Mouse (Mus musculus) hindbrain, embryonic 15.5 days (tissue): ENCODE measurements around the gene Setx. TPM values are rescaled to one million over a fixed set of nuclear protein-coding genes. Genes with fewer than 3 reads are reported as not detected.

ENCODE experiments used
- ATAC-seq: fragments of 200-750 bp; cut with Nextera tagmentation; 2 replicates; pipeline ENCODE4 v1.8.0; 2017; ENCODE audit warnings: low read depth, moderate number of reproducible peaks, moderate TSS enrichment; ENCODE audit not compliant: low FRiP score
- H3K27ac ChIP-seq: fragments of 300-500 bp; sonication (generic); replicated peaks from 2 replicates; pipeline ENCODE4 v1.5.1; 2015; ENCODE audit warnings: mild to moderate bottlenecking, inconsistent platforms
- H3K27me3 ChIP-seq: fragments of 300-500 bp; sonication (generic); 2 replicates; pipeline ENCODE4 v1.6.1; 2015; ENCODE audit warnings: control low read depth, inconsistent platforms
- H3K36me3 ChIP-seq: fragments of 300-500 bp; sonication (generic); 2 replicates; pipeline ENCODE4 v1.6.1; 2015; ENCODE audit warnings: control low read depth, inconsistent platforms
- H3K4me1 ChIP-seq: fragments of 300-500 bp; sonication (generic); replicated peaks from 2 replicates; pipeline ENCODE4 v1.6.1; 2015; ENCODE audit warnings: control low read depth, inconsistent platforms
- H3K4me2 ChIP-seq: fragments of 300-500 bp; sonication (generic); 2 replicates; pipeline ENCODE4 v1.6.1; 2015; ENCODE audit warnings: moderate library complexity, mild to moderate bottlenecking, inconsistent platforms
- H3K4me3 ChIP-seq: fragments of 300-500 bp; sonication (generic); 2 replicates; pipeline ENCODE4 v1.5.1; 2015; ENCODE audit warnings: mild to moderate bottlenecking, inconsistent platforms
- H3K9ac ChIP-seq: fragments of 300-500 bp; sonication (generic); 2 replicates; pipeline ENCODE4 v1.6.1; 2015; ENCODE audit warnings: inconsistent platforms
- H3K9me3 ChIP-seq: fragments of 300-500 bp; sonication (generic); 2 replicates; pipeline ENCODE4 v1.6.1; 2016; ENCODE audit warnings: control low read depth, inconsistent platforms
- WGBS: fragments of 180-500 bp; shearing (Covaris S2); methylation state at CpG from one replicate; pipeline ENCODE4 v1.1.7; 2015; 5-methylcytosine and 5-hydroxymethylcytosine counted together
- polyA plus RNA-seq: library from polyadenylated mRNA; unstranded; fragments of >200 nt; fragmentation: Nextera tagmentation; extraction: Ambion mirVana; gene quantifications from 2 replicates; pipeline ENCODE4 v1.2.1, GENCODE M21; 2015

Setx gene
- polyA plus RNA-seq, 1 experiment from 2014 or later: 9.2 TPM

DNA sequence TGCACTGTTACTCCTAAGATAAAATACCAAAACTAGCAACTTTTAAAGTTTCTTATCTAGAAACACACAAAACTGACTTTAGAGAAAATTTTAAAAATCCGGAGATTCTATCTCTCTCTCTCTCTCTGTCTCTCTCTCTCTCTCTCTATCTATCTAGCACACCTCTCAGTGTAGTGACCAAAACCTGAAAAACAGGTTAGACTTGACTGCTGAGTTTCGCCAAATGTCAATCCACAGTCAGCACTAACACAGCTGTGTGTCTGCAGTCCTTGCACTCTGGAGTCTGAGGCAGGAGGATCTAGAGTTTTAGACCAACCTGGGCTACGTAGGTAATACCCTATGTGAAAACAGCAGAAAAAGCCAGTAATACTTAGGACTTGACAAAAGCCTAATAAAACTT, 50.9 kb downstream of the Setx start:
- Histone ChIP-seq H3K27ac (no peak overlapping the region), H3K27me3 (no peaks in the 10 kb centered on the region), H3K9ac (no peak overlapping the region), H3K4me3 (no peak overlapping the region), H3K36me3 (peaks cover 76% of the 10 kb centered on the region), H3K4me1 (no peaks in the 10 kb centered on the region), H3K4me2 (no peak overlapping the region), H3K9me3 (no peaks in the 10 kb centered on the region)
- no peak for ATAC-seq
- WGBS: 97% methylated on average over 3 of the region's 3 CpGs

- H3K36me3 ChIP-seq: peaks cover 57% of the 10 kb centered on the region
- H3K4me1 ChIP-seq: no peaks in the 10 kb centered on the region
- H3K27ac ChIP-seq: no peak overlapping the region
- H3K4me3 ChIP-seq: no peak overlapping the region
- 88% methylated on average over 4 of the region's 4 CpGs for WGBS
- H3K9me3 ChIP-seq: no peaks in the 10 kb centered on the region
- no peak overlapping the region for H3K4me2 ChIP-seq
- no peak for ATAC-seq
- no peaks in the 10 kb centered on the region for H3K27me3 ChIP-seq
- no peak overlapping the region for H3K9ac ChIP-seq
Measured at GRCm38 (mm10) chr2:29179810-29180209, 55.8 kb downstream of the Setx start.

DNA sequence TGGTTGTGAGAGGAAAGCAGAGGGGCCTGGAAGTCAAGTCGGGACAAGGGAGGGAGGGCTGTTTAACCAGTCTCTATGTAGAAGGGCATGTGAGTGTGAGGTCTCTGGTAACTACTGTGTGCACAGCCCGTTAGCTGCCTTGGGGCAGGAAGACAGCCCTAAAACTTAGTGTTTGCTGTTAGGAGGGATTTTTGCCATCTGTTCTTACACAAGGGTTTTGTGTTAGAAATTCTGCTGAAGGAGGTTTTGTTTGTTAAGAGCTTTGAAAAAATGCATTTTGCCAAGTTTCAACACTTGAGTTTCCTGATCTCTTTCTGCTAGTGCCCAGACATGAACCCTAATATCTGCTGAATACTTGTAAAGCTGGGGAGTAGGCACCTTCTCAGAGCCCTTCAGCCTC, 57.1 kb downstream of the Setx start:
- WGBS: 91% methylated on average over 2 of the region's 2 CpGs

GRCm38 (mm10) chr2:29183266-29183924, 59.4 kb downstream of the Setx start:
- no peak overlapping the region for H3K9ac ChIP-seq
- H3K4me3 ChIP-seq: no peak overlapping the region
- H3K27me3 ChIP-seq: no peaks in the 10 kb centered on the region
- H3K36me3 ChIP-seq: peaks cover 30% of the 10 kb centered on the region
- 78% methylated on average over 6 of the region's 6 CpGs for WGBS
- H3K9me3 ChIP-seq: no peaks in the 10 kb centered on the region
- no peaks in the 10 kb centered on the region for H3K4me1 ChIP-seq
- H3K27ac ChIP-seq: no peak overlapping the region
- no peak overlapping the region for H3K4me2 ChIP-seq
- no peak for ATAC-seq

More for the DNA sequence above, 57.1 kb downstream of the Setx start:
- no peak for ATAC-seq
- H3K4me1 ChIP-seq: no peaks in the 10 kb centered on the region
- H3K27ac ChIP-seq: no peak overlapping the region
- no peak overlapping the region for H3K4me2 ChIP-seq
- H3K9ac ChIP-seq: no peak overlapping the region
- peaks cover 47% of the 10 kb centered on the region for H3K36me3 ChIP-seq
- no peak overlapping the region for H3K4me3 ChIP-seq
- no peaks in the 10 kb centered on the region for H3K9me3 ChIP-seq
- no peaks in the 10 kb centered on the region for H3K27me3 ChIP-seq

- H3K4me3 ChIP-seq: no peak overlapping the region
- no peak overlapping the region for H3K27ac ChIP-seq
- ATAC-seq: no peak
- 33% methylated on average over 6 of the region's 6 CpGs for WGBS
- no peaks in the 10 kb centered on the region for H3K9me3 ChIP-seq
- no peaks in the 10 kb centered on the region for H3K27me3 ChIP-seq
- H3K36me3 ChIP-seq: peaks cover 7% of the 10 kb centered on the region; the same call in 1 of the 2 replicates
- H3K9ac ChIP-seq: no peak overlapping the region
- H3K4me2 ChIP-seq: no peak overlapping the region
- peaks cover under 1% of the 10 kb centered on the region; the same call in 1 of the 2 replicates for H3K4me1 ChIP-seq
Measured at GRCm38 (mm10) chr2:29186209-29186608, 62.2 kb downstream of the Setx start.

DNA sequence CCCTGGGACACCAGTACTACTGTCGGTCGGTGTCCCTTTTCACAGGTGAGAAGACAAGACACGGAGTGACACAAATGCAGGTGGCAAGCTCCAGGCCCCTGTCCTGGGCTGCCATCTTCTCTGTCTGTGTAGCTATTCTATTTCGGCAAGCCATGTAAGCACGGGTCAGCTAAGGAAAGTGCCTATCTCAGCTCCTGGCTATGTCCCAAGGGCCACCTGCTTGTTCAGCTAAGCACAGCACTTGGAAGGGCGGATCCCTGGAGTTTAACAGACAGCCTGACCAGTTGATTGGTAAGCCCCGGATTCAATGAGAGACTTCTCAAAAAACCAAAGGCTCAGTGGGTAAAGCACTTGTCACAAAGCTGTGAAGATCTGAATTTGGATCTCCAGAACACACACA, 66.4 kb downstream of the Setx start:
- WGBS: 81% methylated on average over 7 of the region's 7 CpGs
- Histone ChIP-seq H3K36me3 (no peaks in the 10 kb centered on the region), H3K4me2 (no peak overlapping the region), H3K9ac (no peak overlapping the region), H3K4me3 (no peak overlapping the region), H3K4me1 (peaks cover 26% of the 10 kb centered on the region), H3K27ac (no peak overlapping the region), H3K27me3 (no peaks in the 10 kb centered on the region), H3K9me3 (no peaks in the 10 kb centered on the region)
- no peak for ATAC-seq

DNA sequence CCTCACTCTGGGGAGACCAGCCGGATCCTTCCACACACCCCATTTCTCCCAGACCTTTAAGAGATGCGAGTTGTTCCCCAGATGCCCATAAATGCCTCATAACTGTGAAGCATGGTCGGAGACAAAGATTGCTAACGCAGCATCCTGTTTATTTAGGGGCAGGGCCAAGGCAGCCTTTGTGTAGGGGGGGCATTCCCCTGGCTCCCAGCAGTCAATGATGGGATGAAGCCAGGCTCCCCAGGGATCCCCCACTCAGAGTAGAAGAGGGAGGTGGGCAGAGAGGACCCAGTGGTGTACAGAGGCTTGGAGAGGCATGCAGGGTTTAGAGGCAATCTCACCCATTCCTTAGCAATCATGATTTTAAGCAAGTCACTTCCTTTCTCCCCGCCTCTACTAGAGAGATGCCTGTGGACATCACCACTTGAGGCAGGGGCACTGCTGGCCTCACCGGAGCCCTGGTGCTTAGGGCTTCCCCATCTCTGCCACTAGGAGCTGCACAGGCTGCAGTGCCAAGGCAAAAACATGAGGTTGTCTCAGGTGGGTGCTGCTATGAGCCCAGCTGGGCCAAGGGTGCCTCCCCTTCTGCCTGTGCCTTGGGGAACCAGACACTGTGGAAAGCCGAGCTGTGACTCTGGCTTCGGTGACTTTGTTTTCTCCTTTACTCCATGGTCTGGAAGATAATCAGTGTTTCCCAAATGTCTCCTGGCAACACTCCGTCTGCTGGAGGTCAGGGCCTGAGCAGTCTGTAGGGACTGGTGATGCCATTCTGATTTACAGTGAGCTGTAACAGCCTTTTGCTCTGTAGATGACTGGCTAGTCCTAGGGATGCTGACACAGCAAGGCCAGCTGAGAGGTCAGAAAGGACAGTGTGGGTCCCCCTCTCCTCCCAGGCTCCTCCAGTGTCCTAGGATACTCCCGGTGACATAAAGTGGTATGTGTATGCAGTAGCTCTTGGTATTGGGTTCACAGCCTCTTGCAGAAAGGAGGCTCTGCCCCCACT, 67.5 kb downstream of the Setx start:
- no peaks in the 10 kb centered on the region for H3K27me3 ChIP-seq
- H3K4me3 ChIP-seq: no peak overlapping the region
- H3K36me3 ChIP-seq: no peaks in the 10 kb centered on the region
- H3K9me3 ChIP-seq: no peaks in the 10 kb centered on the region
- H3K4me2 ChIP-seq: no peak overlapping the region
- H3K27ac ChIP-seq: no peak overlapping the region
- 59% methylated on average over 10 of the region's 10 CpGs for WGBS
- no peak; the same call in 1 of the 2 replicates for ATAC-seq
- H3K9ac ChIP-seq: no peak overlapping the region
- peaks cover 30% of the 10 kb centered on the region for H3K4me1 ChIP-seq

DNA sequence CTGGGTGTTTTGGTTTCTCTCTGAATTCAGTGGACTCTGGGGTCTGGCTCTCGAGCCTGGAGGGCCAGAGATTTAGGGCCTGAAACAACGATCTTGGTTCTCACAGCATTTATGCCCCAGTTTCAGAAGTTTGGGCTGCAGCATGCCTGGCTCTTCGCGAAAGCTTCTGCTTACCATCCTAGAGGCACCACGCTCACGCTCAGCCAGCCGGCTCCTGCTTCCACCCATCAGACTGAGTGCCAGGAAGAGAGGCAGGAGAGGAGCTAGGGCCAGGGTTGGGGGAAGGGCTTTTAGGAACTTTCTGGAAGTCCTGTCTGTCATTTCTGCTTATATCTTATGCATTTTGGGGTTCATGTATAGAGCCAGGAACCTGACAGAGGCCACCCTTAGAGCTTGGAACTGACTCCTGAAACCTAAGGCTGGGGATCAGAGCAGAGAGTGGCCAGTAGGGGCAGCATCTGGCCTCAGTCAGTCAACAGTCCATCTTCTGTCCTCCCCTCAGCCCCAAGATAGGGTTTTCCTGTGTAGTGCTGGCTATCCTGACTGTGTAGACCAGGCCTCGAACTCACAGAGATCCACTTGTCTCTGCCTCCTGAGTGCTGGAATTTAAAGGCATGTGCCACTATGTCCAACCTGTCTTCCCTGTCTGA, 68.8 kb downstream of the Setx start:
- H3K36me3 ChIP-seq: no peaks in the 10 kb centered on the region
- H3K9me3 ChIP-seq: no peaks in the 10 kb centered on the region
- 86% methylated on average over 8 of the region's 8 CpGs for WGBS
- no peaks in the 10 kb centered on the region; the same call in 1 of the 2 replicates for H3K27me3 ChIP-seq
- H3K4me3 ChIP-seq: no peak overlapping the region
- H3K9ac ChIP-seq: no peak overlapping the region
- H3K27ac ChIP-seq: no peak overlapping the region
- H3K4me1 ChIP-seq: peaks cover 30% of the 10 kb centered on the region
- ATAC-seq: no peak
- H3K4me2 ChIP-seq: no peak overlapping the region

GRCm38 (mm10) chr2:29193819-29194546, 70.0 kb downstream of the Setx start:
- Histone ChIP-seq H3K4me3 (peak overlapping the region; percentile 45), H3K9ac (no peak overlapping the region), H3K27ac (no peak overlapping the region), H3K4me2 (peak overlapping the region; percentile 86), H3K4me1 (peaks cover 30% of the 10 kb centered on the region), H3K27me3 (peaks cover 2% of the 10 kb centered on the region; the same call in 1 of the 2 replicates), H3K36me3 (no peaks in the 10 kb centered on the region), H3K9me3 (no peaks in the 10 kb centered on the region)
- 12% methylated on average over 16 of the region's 16 CpGs for WGBS
- ATAC-seq: no peak

GRCm38 (mm10) chr2:29194547-29195463, 70.8 kb downstream of the Setx start:
- Histone ChIP-seq H3K27me3 (peaks cover 2% of the 10 kb centered on the region; the same call in 1 of the 2 replicates), H3K9ac (peak overlapping the region; percentile 41), H3K9me3 (no peaks in the 10 kb centered on the region), H3K36me3 (no peaks in the 10 kb centered on the region), H3K4me1 (peaks cover 30% of the 10 kb centered on the region), H3K4me2 (peak overlapping the region; percentile 86), H3K27ac (no peak overlapping the region), H3K4me3 (peak overlapping the region; percentile 45)
- ATAC-seq: peak; percentile 54
- 2% methylated on average over 47 of the region's 61 CpGs for WGBS
